Mouse (Mus musculus) stomach, postnatal 0 days (tissue): ENCODE data around the gene Jag1. TPM values are rescaled to one million over a fixed set of nuclear protein-coding genes. Genes with fewer than 3 reads are reported as not detected.

Source experiments
- ATAC-seq: fragments of 200-750 bp; cut with Nextera tagmentation; 2 replicates; pipeline ENCODE4 v1.8.0; 2017; ENCODE audit not compliant: low FRiP score, low TSS enrichment
- DNase-seq: peaks from one replicate; pipeline ENCODE4 v3.0.0-alpha.2; 2016; ENCODE audit warnings: low spot score
- H3K27ac ChIP-seq: fragments of 300-500 bp; sonication (generic); replicated peaks from 2 replicates; pipeline ENCODE4 v1.5.1; 2014; ENCODE audit warnings: mild to moderate bottlenecking, control low read depth
- H3K27me3 ChIP-seq: fragments of 300-500 bp; sonication (generic); 2 replicates; pipeline ENCODE4 v1.6.1; 2014; ENCODE audit warnings: low read length; ENCODE audit not compliant: control insufficient read depth, insufficient read depth
- H3K36me3 ChIP-seq: fragments of 300-500 bp; sonication (generic); 2 replicates; pipeline ENCODE4 v1.6.1; 2014; ENCODE audit warnings: low read length, mixed read lengths; ENCODE audit not compliant: control insufficient read depth, insufficient read depth
- H3K4me1 ChIP-seq: fragments of 300-500 bp; sonication (generic); replicated peaks from 2 replicates; pipeline ENCODE4 v1.6.1; 2014; ENCODE audit warnings: antibody characterized with exemption; ENCODE audit not compliant: control insufficient read depth, insufficient read depth
- H3K4me2 ChIP-seq: fragments of 300-500 bp; sonication (generic); replicated peaks from 2 replicates; pipeline ENCODE4 v1.6.1; 2014; ENCODE audit warnings: low read depth, mild to moderate bottlenecking, control low read depth, moderate library complexity
- H3K4me3 ChIP-seq: fragments of 300-500 bp; sonication (generic); 2 replicates; pipeline ENCODE4 v1.5.1; 2014; ENCODE audit warnings: low read depth, low read length, control low read depth
- H3K9ac ChIP-seq: fragments of 300-500 bp; sonication (generic); 2 replicates; pipeline ENCODE4 v1.6.1; 2014; ENCODE audit warnings: mild to moderate bottlenecking, low read length, control low read depth, mixed read lengths
- H3K9me3 ChIP-seq: fragments of 300-500 bp; sonication (generic); 2 replicates; pipeline ENCODE4 v1.6.1; 2016; ENCODE audit warnings: low read length; ENCODE audit not compliant: control insufficient read depth
- CTCF ChIP-seq: IDR thresholded peaks from 2 replicates; pipeline ENCODE4 v1.5.1; 2016; ENCODE audit warnings: antibody characterized with exemption, low read depth, mild to moderate bottlenecking, moderate library complexity
- EP300 ChIP-seq: optimal IDR thresholded peaks from 2 replicates; pipeline ENCODE3; 2016; ENCODE audit warnings: antibody characterized with exemption
- WGBS: fragments of 180-500 bp; shearing (Covaris S2); extraction: QIAGEN DNeasy Blood & Tissue Kit; methylation state at CpG from one replicate; pipeline ENCODE4 v1.1.7; 2014; 5-methylcytosine and 5-hydroxymethylcytosine counted together
- polyA plus RNA-seq: library from polyadenylated mRNA; unstranded; fragments of >200 nt; fragmentation: Nextera tagmentation; extraction: Ambion mirVana; gene quantifications from 2 replicates; pipeline ENCODE4 v1.2.1, GENCODE M21; 2015

Gene Jag1
- polyA plus RNA-seq, 1 experiment from 2014 or later: 8.2 TPM

GRCm38 (mm10) chr2:137079721-137080320 is 36.6 kb downstream of the Jag1 start:
- Histone ChIP-seq H3K36me3 (peaks cover 11% of the 10 kb centered on the region), H3K9me3 (no peaks in the 10 kb centered on the region), H3K4me2 (0 out of 2 replicates have a peak overlapping the region, but pooled peaks have one; percentile 6), H3K9ac (no peak overlapping the region), H3K27me3 (no peaks in the 10 kb centered on the region), H3K27ac (peak overlapping the region; percentile 49; the same call in 1 of the 2 replicates), H3K4me3 (no peak overlapping the region), H3K4me1 (peaks cover 2% of the 10 kb centered on the region; the same call in 1 of the 2 replicates)
- TF ChIP-seq EP300: no peak
- TF ChIP-seq CTCF: no peak
- WGBS: 33% methylated on average over 10 of the region's 10 CpGs
- ATAC-seq (0 out of 2 replicates have a peak, but pooled peaks have one; percentile 24), DNase-seq (no peak)

GRCm38 (mm10) chr2:137078771-137079170 is 37.7 kb downstream of the Jag1 start:
- no peak overlapping the region for H3K4me3 ChIP-seq
- ATAC-seq (no peak), DNase-seq (no peak)
- H3K27me3 ChIP-seq: no peaks in the 10 kb centered on the region
- no peaks in the 10 kb centered on the region for H3K9me3 ChIP-seq
- H3K4me2 ChIP-seq: no peak overlapping the region
- peaks cover 2% of the 10 kb centered on the region; the same call in 1 of the 2 replicates for H3K4me1 ChIP-seq
- H3K36me3 ChIP-seq: peaks cover 2% of the 10 kb centered on the region
- no peak overlapping the region for H3K9ac ChIP-seq
- 67% methylated on average over 4 of the region's 4 CpGs for WGBS
- TF ChIP-seq EP300 (no peak), CTCF (no peak)
- peak overlapping the region; percentile 53; the same call in 1 of the 2 replicates for H3K27ac ChIP-seq

GRCm38 (mm10) chr2:137074313-137074620 is 42.2 kb downstream of the Jag1 start:
- TF ChIP-seq EP300 (no peak), CTCF (no peak)
- Histone ChIP-seq H3K27me3 (no peaks in the 10 kb centered on the region), H3K4me3 (no peak overlapping the region), H3K9me3 (no peaks in the 10 kb centered on the region), H3K4me1 (no peaks in the 10 kb centered on the region), H3K27ac (no peak overlapping the region), H3K9ac (no peak overlapping the region), H3K4me2 (no peak overlapping the region), H3K36me3 (no peaks in the 10 kb centered on the region)
- 38% methylated on average over 2 of the region's 2 CpGs for WGBS
- DNase-seq (no peak), ATAC-seq (no peak)

GRCm38 (mm10) chr2:137073473-137074312 is 42.8 kb downstream of the Jag1 start:
- no peak overlapping the region for H3K4me3 ChIP-seq
- WGBS: 50% methylated on average over 16 of the region's 16 CpGs
- no peaks in the 10 kb centered on the region for H3K4me1 ChIP-seq
- no peak overlapping the region for H3K4me2 ChIP-seq
- ATAC-seq (no peak), DNase-seq (peak; percentile 10)
- no peaks in the 10 kb centered on the region for H3K9me3 ChIP-seq
- TF ChIP-seq EP300 (no peak), CTCF (no peak)
- H3K27ac ChIP-seq: 0 out of 2 replicates have a peak overlapping the region, but pooled peaks have one; percentile 18
- no peaks in the 10 kb centered on the region for H3K27me3 ChIP-seq
- no peaks in the 10 kb centered on the region for H3K36me3 ChIP-seq
- H3K9ac ChIP-seq: no peak overlapping the region

- Histone ChIP-seq H3K27ac (no peak overlapping the region; the same call in 1 of the 2 replicates), H3K4me3 (no peak overlapping the region), H3K9me3 (no peaks in the 10 kb centered on the region), H3K27me3 (no peaks in the 10 kb centered on the region), H3K9ac (no peak overlapping the region), H3K4me1 (no peaks in the 10 kb centered on the region), H3K4me2 (no peak overlapping the region), H3K36me3 (no peaks in the 10 kb centered on the region)
- TF ChIP-seq EP300 (no peak), CTCF (no peak)
- WGBS: 61% methylated on average over 10 of the region's 10 CpGs
- DNase-seq: no peak
- no peak for ATAC-seq
These were observed 48.8 kb downstream of the Jag1 start for GRCm38 (mm10) chr2:137067479-137068110.
